Mouse (Mus musculus) cortical plate, adult 2 months (tissue): Measurements from ENCODE around the gene Akr1d1.

Experiments
- CTCF ChIP-seq: fragments of 200-500 bp; IDR thresholded peaks from 2 replicates; pipeline ENCODE4 v1.5.1; 2011; ENCODE audit warnings: mild to moderate bottlenecking, control low read depth, low read length; ENCODE audit not compliant: insufficient read depth; ENCODE audit errors: extremely low read depth
- POLR2A ChIP-seq: fragments of 200-500 bp; IDR thresholded peaks from 2 replicates; pipeline ENCODE4 v1.6.1; 2011; ENCODE audit warnings: mild to moderate bottlenecking, low read length, control low read depth; ENCODE audit not compliant: insufficient read depth; ENCODE audit errors: extremely low read depth

GRCm38 (mm10) chr6:37484588-37485070 lies 45.3 kb upstream of the Akr1d1 start:
- no peak for TF ChIP-seq CTCF
- no peak for TF ChIP-seq POLR2A
